Mouse (Mus musculus) limb, embryonic 11.5 days (tissue): ENCODE measurements around the gene Lrif1. TPM values are rescaled to one million over a fixed set of nuclear protein-coding genes. Genes with fewer than 3 reads are reported as not detected.

Experiments
- polyA plus RNA-seq: library from polyadenylated mRNA; unstranded; fragments of >200 nt; fragmentation: Nextera tagmentation; extraction: Ambion mirVana; gene quantifications from 2 replicates; pipeline ENCODE4 v1.2.1, GENCODE M21; 2014

The Lrif1 gene
- polyA plus RNA-seq, 1 experiment from 2014 or later = 15.8 TPM

Other genes starting within 250 kb of the Lrif1 start
- gene Dennd2d, start 202.6 kb upstream of the Lrif1 start, polyA plus RNA-seq = 1.4 and 1.8 TPM in 2 replicates
- 33.9 and 34.9 TPM in 2 replicates for gene Dram2, start 137.2 kb upstream of the Lrif1 start, polyA plus RNA-seq
- gene Cept1, start 137.2 kb upstream of the Lrif1 start, polyA plus RNA-seq = 51.2 and 52.0 TPM in 2 replicates
- gene Cd53, start 105.2 kb downstream of the Lrif1 start, polyA plus RNA-seq = 1.6 and 3.7 TPM in 2 replicates
- gene Olfr266, start 141.3 kb downstream of the Lrif1 start, polyA plus RNA-seq = not detected in 2 replicates